Mouse (Mus musculus) olfactory bulb, adult 2 months (tissue): ENCODE data around the gene Nosip.

Source experiments
- CTCF ChIP-seq: fragments of 200-500 bp; IDR thresholded peaks from 2 replicates; pipeline ENCODE4 v1.5.1; 2012; ENCODE audit warnings: low read depth, mild to moderate bottlenecking, low read length, moderate library complexity; ENCODE audit not compliant: insufficient read depth
- POLR2A ChIP-seq: fragments of 200-500 bp; IDR thresholded peaks from 2 replicates; pipeline ENCODE4 v1.6.1; 2012; ENCODE audit warnings: mild to moderate bottlenecking, low read depth, low read length, moderate library complexity; ENCODE audit not compliant: insufficient read depth

- TF ChIP-seq CTCF (no peak), POLR2A (no peak)
Measured at GRCm38 (mm10) chr7:45119780-45120709, 57.8 kb downstream of the Nosip start.
